9 mouse cellular contexts compared by ENCODE assay signal in genomic region chr12:45075631-45076030, GRCm38 (mm10). TPM values are rescaled to one million over a fixed set of nuclear protein-coding genes. Genes with fewer than 3 reads are reported as not detected.
DNase-seq lines count a peak whose midpoint lies in the region; ATAC-seq lines count a peak whose summit lies in the region.
"Had no signal": no experiment of that assay in that cellular context is flagged by ENCODE, and none has a peak within 500 bp of the region (broad histone marks: within the 10 kb centered on the region; RNA-seq: fewer than 3 reads in every experiment).

No protein-coding gene starts in this region.

- no peaks in the 10 kb centered on the region for H3K9me3 ChIP-seq in kidney, embryonic 16.5 days (ENCODE audit: low read length)
- no peaks in the 10 kb centered on the region for H3K9me3 ChIP-seq in forebrain, embryonic 15.5 days
- H3K9me3 ChIP-seq in intestine, embryonic 15.5 days, result no peaks in the 10 kb centered on the region
- no peaks in the 10 kb centered on the region for H3K9me3 ChIP-seq in midbrain, embryonic 14.5 days (ENCODE audit: control insufficient read depth, low read length)

- H3K36me3 ChIP-seq in kidney, embryonic 16.5 days (ENCODE audit: insufficient read depth, low read length), result no peaks in the 10 kb centered on the region
- no peaks in the 10 kb centered on the region for H3K36me3 ChIP-seq in forebrain, embryonic 15.5 days
- H3K36me3 ChIP-seq in intestine, embryonic 15.5 days, result no peaks in the 10 kb centered on the region
- no peaks in the 10 kb centered on the region for H3K36me3 ChIP-seq in midbrain, embryonic 14.5 days (ENCODE audit: control insufficient read depth, insufficient read depth, low read length)

- H3K4me3 ChIP-seq in kidney, embryonic 16.5 days (ENCODE audit: low read length), result peak overlapping the region; percentile 87; the same call in 1 of the 2 replicates
- no peak overlapping the region for H3K4me3 ChIP-seq in forebrain, embryonic 15.5 days
- no peak overlapping the region for H3K4me3 ChIP-seq in intestine, embryonic 15.5 days (replicated peaks)
- H3K4me3 ChIP-seq in midbrain, embryonic 14.5 days (replicated peaks; ENCODE audit: low read depth, low read length), result no peak overlapping the region

- peak overlapping the region; percentile 93 for H3K9ac ChIP-seq in kidney, embryonic 16.5 days (replicated peaks; ENCODE audit: low read length)
- H3K9ac ChIP-seq in forebrain, embryonic 15.5 days (replicated peaks), result no peak overlapping the region
- no peak overlapping the region for H3K9ac ChIP-seq in intestine, embryonic 15.5 days
- H3K9ac ChIP-seq in midbrain, embryonic 14.5 days (replicated peaks; ENCODE audit: low read length), result no peak overlapping the region

- ATAC-seq in kidney, embryonic 16.5 days (ENCODE audit: low FRiP score, low TSS enrichment), result no peak
- ATAC-seq in forebrain, embryonic 15.5 days (replicated peaks), result no peak
- ATAC-seq in intestine, embryonic 15.5 days, result no peak
- no peak for ATAC-seq in midbrain, embryonic 14.5 days (ENCODE audit: low FRiP score, low TSS enrichment)

- WGBS in kidney, embryonic 16.5 days, result 72% methylated on average over 11 of the region's 11 CpGs
- WGBS in forebrain, embryonic 15.5 days, result 77% methylated on average over 11 of the region's 11 CpGs
- 64% methylated on average over 11 of the region's 11 CpGs for WGBS in intestine, embryonic 15.5 days
- WGBS in midbrain, embryonic 14.5 days, result 76% methylated on average over 11 of the region's 11 CpGs

- peak overlapping the region; percentile 97 for H3K4me2 ChIP-seq in kidney, embryonic 16.5 days (replicated peaks; ENCODE audit: low read depth, low read length)
- H3K4me2 ChIP-seq in forebrain, embryonic 15.5 days (replicated peaks), result peak overlapping the region; percentile 99; the same call in 1 of the 2 replicates
- peak overlapping the region; percentile 98 for H3K4me2 ChIP-seq in intestine, embryonic 15.5 days (replicated peaks)
- peak overlapping the region; percentile 99 for H3K4me2 ChIP-seq in midbrain, embryonic 14.5 days (ENCODE audit: low read length)

- peaks cover 23% of the 10 kb centered on the region for H3K4me1 ChIP-seq in kidney, embryonic 16.5 days (ENCODE audit: insufficient read depth, low read length)
- H3K4me1 ChIP-seq in forebrain, embryonic 15.5 days, result peaks cover 17% of the 10 kb centered on the region
- H3K4me1 ChIP-seq in intestine, embryonic 15.5 days (replicated peaks), result peaks cover 13% of the 10 kb centered on the region; the same call in 1 of the 2 replicates
- no peaks in the 10 kb centered on the region for H3K4me1 ChIP-seq in midbrain, embryonic 14.5 days (ENCODE audit: control insufficient read depth, insufficient read depth, low read length)

- peak overlapping the region; percentile 97; the same call in 1 of the 2 replicates for H3K27ac ChIP-seq in kidney, embryonic 16.5 days (ENCODE audit: low read length)
- no peak overlapping the region for H3K27ac ChIP-seq in forebrain, embryonic 15.5 days (replicated peaks)
- H3K27ac ChIP-seq in intestine, embryonic 15.5 days, result no peak overlapping the region
- no peak overlapping the region for H3K27ac ChIP-seq in midbrain, embryonic 14.5 days (replicated peaks; ENCODE audit: low read depth, low read length)

- H3K27me3 ChIP-seq in kidney, embryonic 16.5 days (ENCODE audit: insufficient read depth, low read length), result no peaks in the 10 kb centered on the region
- H3K27me3 ChIP-seq in forebrain, embryonic 15.5 days, result no peaks in the 10 kb centered on the region
- no peaks in the 10 kb centered on the region for H3K27me3 ChIP-seq in intestine, embryonic 15.5 days (replicated peaks)
- peaks cover 8% of the 10 kb centered on the region; the same call in 1 of the 2 replicates for H3K27me3 ChIP-seq in midbrain, embryonic 14.5 days (ENCODE audit: control insufficient read depth, insufficient read depth, low read length)

- DNase-seq in kidney, adult 18-20 months, result no peak
- no peak for DNase-seq in midbrain, embryonic 14.5 days
- DNase-seq in right cerebral cortex, adult 2 months (ENCODE audit: low spot score in 2 of 2), result no peak
- DNase-seq in layer of hippocampus, postnatal 10 days (ENCODE audit: low spot score in 2 of 2), result no peak
- DNase-seq in right cerebral cortex, postnatal 25 days, result no peak
- DNase-seq: thymus, postnatal 4 days had no signal

RNA-seq across cellular contexts. Expression of gene Stxbp6, which starts 1.1 kb away (rescaled TPM):
- 29.1 and 35.6 TPM in 2 replicates for polyA plus RNA-seq in kidney, embryonic 16.5 days (2015; fragmentation: Nextera tagmentation; extraction: Ambion mirVana)
- 11.8 and 14.4 TPM in 2 replicates for polyA plus RNA-seq in forebrain, embryonic 15.5 days (2015; fragmentation: Nextera tagmentation; extraction: Ambion mirVana)
- polyA plus RNA-seq in intestine, embryonic 15.5 days (2015; fragmentation: Nextera tagmentation; extraction: Ambion mirVana), result 12.1 and 18.8 TPM in 2 replicates
- polyA plus RNA-seq in midbrain, embryonic 14.5 days (2014; fragmentation: Nextera tagmentation; extraction: Ambion mirVana), result 15.6 TPM in 2 replicates
- total RNA-seq in layer of hippocampus, postnatal 10 days (2021), result 10 to 100 TPM; 32.1 to 38.9 TPM
